Mouse (Mus musculus) E14TG2a.4 (cell line): ENCODE data around the gene Ptpn6.

Source experiments
- CTCF ChIP-seq: conservative IDR thresholded peaks from 2 replicates; pipeline ENCODE4 v1.5.1; 2014; ENCODE audit warnings: low read length
- POU5F1 ChIP-seq: IDR thresholded peaks from 2 replicates; pipeline ENCODE4 v1.6.1; 2014; ENCODE audit warnings: low read length, borderline replicate concordance

GRCm38 (mm10) chr6:124706061-124706627, 32.4 kb downstream of the Ptpn6 start:
- TF ChIP-seq CTCF (no peak), POU5F1 (no peak)
